Mouse (Mus musculus): ENCODE results near the gene Gm21970.

DNA sequence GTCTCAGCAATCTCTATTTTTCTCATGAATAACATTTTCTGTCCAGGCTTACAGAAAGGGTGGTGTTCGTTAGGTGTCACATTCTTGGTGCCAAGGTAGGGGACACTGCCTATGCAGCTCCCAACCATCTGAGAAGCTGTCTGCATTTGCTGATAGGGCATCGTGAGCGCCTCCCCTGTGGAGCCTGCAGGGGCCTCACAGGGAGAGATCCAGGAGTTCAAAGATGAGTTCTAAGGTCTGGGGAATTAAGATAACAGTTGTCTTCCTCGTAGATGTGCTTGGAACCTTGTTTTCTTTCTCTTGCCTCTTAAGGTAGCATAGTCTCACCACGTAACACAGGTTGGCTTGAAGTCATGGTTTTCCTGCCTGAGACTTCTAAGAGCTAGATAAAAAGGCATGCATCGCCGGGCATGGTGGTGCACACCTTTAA is 50.3 kb downstream of the Gm21970 start:
- no peak for TF ChIP-seq CTCF (IDR thresholded peaks at IDR 0.05; ENCODE audit: low read depth)
- TF ChIP-seq EP300 (IDR thresholded peaks at IDR 0.05; ENCODE audit: low read depth): peak; percentile 96

All from liver, embryonic 14.5 days (tissue).